Mouse (Mus musculus) heart, adult 11 months (tissue): ENCODE measurements around the gene Cdipt.
A peak's percentile ranks its signal among the peaks of the same experiment; 100 is the strongest.

Source experiments
- DNase-seq: peaks from one replicate; pipeline ENCODE4 v3.0.0; 2022

Cdipt gene

GRCm38 (mm10) chr7:127025556-127026160 lies 49.9 kb downstream of the Cdipt start:
- peak; percentile 97 for DNase-seq

DNA sequence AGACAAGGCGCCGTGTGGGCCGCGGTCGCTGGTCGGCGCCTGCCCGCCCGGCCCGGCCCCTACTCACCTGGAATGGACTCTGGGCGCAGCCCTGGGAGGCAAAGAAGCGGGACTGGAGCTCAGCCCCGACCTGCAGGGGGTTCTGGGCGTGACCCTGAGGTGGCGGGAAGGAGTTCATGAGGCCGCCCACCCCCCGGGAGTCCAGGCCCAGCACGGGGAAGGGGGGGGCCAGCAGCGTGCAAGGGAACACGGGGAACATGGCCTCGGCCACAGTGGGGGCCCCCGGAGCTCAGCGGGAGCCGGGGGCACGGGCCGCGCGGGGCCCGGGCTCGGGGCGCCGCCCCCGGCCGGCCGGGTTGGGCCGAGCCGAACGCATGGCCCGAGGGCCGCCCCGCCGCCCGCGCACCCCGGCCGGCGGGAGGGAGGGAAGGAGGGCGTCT lies 50.5 kb downstream of the Cdipt start:
- DNase-seq: peak; percentile 98

GRCm38 (mm10) chr7:127026616-127026983 lies 50.9 kb downstream of the Cdipt start:
- DNase-seq: no peak

DNA sequence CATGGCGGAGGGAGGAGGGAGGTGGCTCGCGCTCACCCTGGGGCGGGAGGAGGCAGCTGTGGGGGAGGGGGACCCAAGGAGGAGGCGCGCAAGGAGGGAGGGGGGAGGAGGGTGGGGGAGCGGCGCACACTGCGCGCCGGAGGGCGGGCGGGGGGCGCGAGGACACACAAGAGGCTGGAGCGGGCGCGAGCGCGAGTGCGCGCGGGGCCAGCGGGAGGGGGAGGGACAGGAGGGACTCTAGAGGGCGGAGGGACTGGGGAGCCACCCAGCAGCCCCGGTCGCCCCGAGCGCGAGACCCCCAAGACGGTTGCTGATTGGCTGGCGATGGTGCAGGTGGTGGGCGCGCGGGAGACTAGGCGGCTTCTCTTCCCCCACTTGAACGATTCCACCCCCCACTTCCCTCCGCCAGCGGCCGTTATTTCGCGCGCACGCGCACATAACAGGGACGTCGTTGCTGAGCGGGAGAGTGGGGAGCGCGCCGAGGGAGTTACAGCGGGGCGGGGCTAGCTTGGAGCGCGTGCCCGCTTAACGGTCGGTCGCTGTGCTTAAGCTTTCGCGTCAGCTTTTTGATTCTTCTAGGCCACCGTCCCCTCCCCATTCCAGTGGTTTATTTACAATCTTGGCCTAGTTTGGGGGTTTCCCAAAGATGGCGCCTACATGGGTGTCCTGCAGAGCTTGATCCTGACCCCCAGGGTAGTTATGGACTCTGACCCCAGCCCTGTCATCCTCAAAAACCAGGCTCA lies 51.4 kb downstream of the Cdipt start, which contains the start of gene Maz:
TSS of gene Maz (minus strand) at position 54 of the 743 bp plus-strand sequence.
- DNase-seq: peak; percentile 100

DNA sequence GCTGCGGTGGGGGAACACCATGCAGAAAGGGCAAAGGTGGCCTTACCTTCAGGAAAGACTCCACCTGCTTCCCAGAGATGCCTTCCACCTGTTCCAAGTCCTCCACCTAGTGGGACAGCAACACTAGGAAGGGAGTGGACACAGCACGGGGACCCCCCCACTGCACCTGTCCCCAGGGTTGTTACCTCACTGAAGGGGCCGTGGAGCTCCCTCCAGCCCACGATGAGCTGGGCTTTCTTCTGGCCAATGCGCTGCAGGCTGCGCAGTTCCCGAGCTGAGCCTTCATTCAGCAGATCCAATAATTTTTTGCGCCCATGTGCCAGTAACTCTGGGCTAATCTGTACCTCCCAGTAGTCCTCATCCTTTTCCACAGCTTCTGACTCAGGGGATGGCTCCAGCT lies 52.2 kb downstream of the Cdipt start:
- DNase-seq: no peak
